Mouse (Mus musculus) spleen, postnatal 10 days (tissue): ENCODE results near the gene Trim10.
"Not testable (repeated sequence)": the region's sequence is repeated elsewhere in the genome, so short reads cannot be mapped to it uniquely, and the experiment has no call there.

ENCODE experiments used
- DNase-seq, 2 experiments: peaks; one replicate each; pipeline ENCODE4 v3.0.0; 2021 to 2022; ENCODE audit warnings: low spot score in 2 of 2

Gene Trim10

GRCm38 (mm10) chr17:36858181-36858580, 11.2 kb upstream of the Trim10 start:
- DNase-seq: no peak

GRCm38 (mm10) chr17:36861680-36862079, 7.7 kb upstream of the Trim10 start:
- no peak for DNase-seq

GRCm38 (mm10) chr17:36866719-36867527, 2.5 kb upstream of the Trim10 start, which contains the start of gene Trim15:
Gene Trim15, minus strand, starts transcription at chr17:36867210.
- DNase-seq: peak; percentile 50 to 63

GRCm38 (mm10) chr17:36868836-36869235, 538 bp upstream of the Trim10 start:
- peak; percentile 38 to 53 for DNase-seq

- peak; percentile 87 to 88 for DNase-seq
Measured at GRCm38 (mm10) chr17:36869955-36870810, 809 bp downstream of the Trim10 start.

GRCm38 (mm10) chr17:36874636-36875035, 5.3 kb downstream of the Trim10 start:
- no peak for DNase-seq

GRCm38 (mm10) chr17:36883350-36883749, 14.0 kb downstream of the Trim10 start:
- no peak for DNase-seq

GRCm38 (mm10) chr17:36885132-36885790, 15.9 kb downstream of the Trim10 start:
- no peak for DNase-seq

- no peak for DNase-seq
Measured at GRCm38 (mm10) chr17:36890073-36890903, 20.9 kb downstream of the Trim10 start, which contains the start of gene Trim40. Gene Trim40, minus strand, starts transcription at chr17:36890123.

GRCm38 (mm10) chr17:36891496-36891895, 22.1 kb downstream of the Trim10 start:
- not testable (repeated sequence) for DNase-seq

GRCm38 (mm10) chr17:36892362-36892761, 23.0 kb downstream of the Trim10 start:
- DNase-seq: peak in 1 of 2 experiments; percentile 63

- DNase-seq: no peak
Measured at GRCm38 (mm10) chr17:36893387-36893786, 24.0 kb downstream of the Trim10 start.

GRCm38 (mm10) chr17:36896583-36896982, 27.2 kb downstream of the Trim10 start:
- DNase-seq: peak in 1 of 2 experiments; percentile 54

GRCm38 (mm10) chr17:36897065-36897464, 27.7 kb downstream of the Trim10 start:
- DNase-seq: no peak

GRCm38 (mm10) chr17:36897552-36898205, 28.3 kb downstream of the Trim10 start, which contains the start of gene Trim31:
Gene Trim31, plus strand, starts transcription at chr17:36898118.
- DNase-seq: no peak

- no peak for DNase-seq
Measured at GRCm38 (mm10) chr17:36899376-36899775, 30.0 kb downstream of the Trim10 start.

GRCm38 (mm10) chr17:36900001-36900400, 30.6 kb downstream of the Trim10 start:
- no peak for DNase-seq

- DNase-seq: no peak
Measured at GRCm38 (mm10) chr17:36900691-36901090, 31.3 kb downstream of the Trim10 start.

- DNase-seq: no peak
Measured at GRCm38 (mm10) chr17:36903651-36904050, 34.3 kb downstream of the Trim10 start.

GRCm38 (mm10) chr17:36908235-36908634, 38.9 kb downstream of the Trim10 start:
- no peak for DNase-seq
